Mouse (Mus musculus): ENCODE results near the gene Hdgf.

GRCm38 (mm10) chr3:87945781-87946540, 39.8 kb downstream of the Hdgf start:
- no peak for TF ChIP-seq CTCF (IDR thresholded peaks at IDR 0.05; ENCODE audit: control insufficient read depth, insufficient read depth, insufficient replicate concordance, low read depth, low read length)
- TF ChIP-seq POLR2A (IDR thresholded peaks at IDR 0.05; ENCODE audit: control insufficient read depth, low read depth, low read length): no peak
